Comparison of ENCODE assay signal across 22 mouse cellular contexts in the genomic region with DNA sequence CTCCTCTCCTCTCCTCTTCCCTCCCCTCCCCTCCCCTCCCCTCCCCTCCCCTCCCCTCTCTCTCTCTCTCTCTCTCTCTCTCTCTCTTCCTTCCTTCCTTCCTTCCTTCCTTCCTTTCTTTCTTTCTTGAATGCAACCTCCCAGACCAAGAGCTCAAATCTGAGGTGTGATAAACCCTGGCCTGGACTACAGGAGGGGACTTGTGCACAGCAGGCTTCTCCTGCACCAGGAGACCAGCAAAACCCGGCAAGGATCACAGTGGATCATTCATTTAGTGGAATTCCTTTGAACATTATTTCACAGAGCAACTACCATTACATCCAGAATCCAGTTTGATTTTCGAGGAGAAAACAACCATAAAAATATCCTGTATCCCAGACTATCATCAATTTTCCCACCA. TPM values are rescaled to one million over a fixed set of nuclear protein-coding genes. Genes with fewer than 3 reads are reported as not detected.
DNase-seq lines count a peak whose midpoint lies in the region; ATAC-seq lines count a peak whose summit lies in the region.
"Not testable (repeated sequence)": the region's sequence is repeated elsewhere in the genome, so short reads cannot be mapped to it uniquely, and the experiment has no call there.
"Had no signal": no experiment of that assay in that cellular context is flagged by ENCODE, and none has a peak within 500 bp of the region (broad histone marks: within the 10 kb centered on the region; RNA-seq: fewer than 3 reads in every experiment).

No protein-coding gene starts in this region.

- not testable (repeated sequence) for H3K4me2 ChIP-seq in forebrain, embryonic 14.5 days (ENCODE audit: low read length); hindbrain, embryonic 11.5 days (replicated peaks; ENCODE audit: low read depth, low read length); neural tube, embryonic 11.5 days (ENCODE audit: low read depth)

- not testable (repeated sequence) for H3K27me3 ChIP-seq in forebrain, embryonic 14.5 days (replicated peaks; ENCODE audit: control insufficient read depth, insufficient read depth, low read length); hindbrain, embryonic 11.5 days (ENCODE audit: control insufficient read depth, insufficient read depth, low read length); neural tube, embryonic 11.5 days (ENCODE audit: control insufficient read depth, insufficient read depth, low read length)

- DNase-seq in CD4-positive, CD25-positive, alpha-beta regulatory T cell, adult 2 months (ENCODE audit: low read depth, low spot score), result peak; percentile 4
- peak; percentile 46 for DNase-seq in forebrain, embryonic 14.5 days (ENCODE audit: low spot score)
- peak; percentile 23 for DNase-seq in hindbrain, embryonic 11.5 days (ENCODE audit: low spot score)
- DNase-seq in kidney, postnatal 14 days, result peak; percentile 5
- peak; percentile 21 for DNase-seq in neural tube, embryonic 11.5 days (ENCODE audit: low spot score)
- peak; percentile 22 for DNase-seq in thymus, postnatal 4 days

- not testable (repeated sequence) for H3K4me1 ChIP-seq in forebrain, embryonic 14.5 days (ENCODE audit: control insufficient read depth, insufficient read depth, low read length); hindbrain, embryonic 11.5 days (replicated peaks; ENCODE audit: control insufficient read depth, insufficient read depth, low read length); neural tube, embryonic 11.5 days (ENCODE audit: control insufficient read depth, insufficient read depth, low read length)

- H3K4me3 ChIP-seq in forebrain, embryonic 14.5 days (ENCODE audit: low read depth, low read length); hindbrain, embryonic 11.5 days (ENCODE audit: low read depth, low read length); neural tube, embryonic 11.5 days (ENCODE audit: low read depth, low read length): not testable (repeated sequence)

- not testable (repeated sequence) for H3K36me3 ChIP-seq in forebrain, embryonic 14.5 days (ENCODE audit: control insufficient read depth, insufficient read depth, low read length); hindbrain, embryonic 11.5 days (ENCODE audit: control insufficient read depth, insufficient read depth, low read length); neural tube, embryonic 11.5 days (ENCODE audit: control insufficient read depth, insufficient read depth, low read length)

- WGBS in forebrain, embryonic 14.5 days, result 84% methylated on average over 2 of the region's 2 CpGs
- 64% methylated on average over 2 of the region's 2 CpGs for WGBS in hindbrain, embryonic 11.5 days
- WGBS in neural tube, embryonic 11.5 days, result 72% methylated on average over 2 of the region's 2 CpGs

- not testable (repeated sequence) for H3K9ac ChIP-seq in forebrain, embryonic 14.5 days (ENCODE audit: low read length); hindbrain, embryonic 11.5 days (ENCODE audit: low read depth, low read length); neural tube, embryonic 11.5 days (ENCODE audit: low read length)

- peak; percentile 93 for ATAC-seq in common myeloid progenitor, adult 5-6 weeks (replicated peaks; ENCODE audit: low read depth, poor library complexity, severe bottlenecking)
- not testable (repeated sequence) for ATAC-seq in forebrain, embryonic 14.5 days; hindbrain, embryonic 11.5 days (ENCODE audit: low FRiP score); neural tube, embryonic 11.5 days (ENCODE audit: insufficient read depth, low FRiP score, low TSS enrichment)
- peak; percentile 87 for ATAC-seq in megakaryocyte, adult 5-6 weeks (ENCODE audit: poor library complexity, severe bottlenecking)

- H3K27ac ChIP-seq in forebrain, embryonic 14.5 days (ENCODE audit: low read depth, low read length); hindbrain, embryonic 11.5 days (ENCODE audit: low read depth, low read length); neural tube, embryonic 11.5 days (ENCODE audit: low read depth, low read length): not testable (repeated sequence)

- H3K9me3 ChIP-seq in forebrain, embryonic 14.5 days (replicated peaks; ENCODE audit: control insufficient read depth, low read length); hindbrain, embryonic 11.5 days (ENCODE audit: control insufficient read depth, low read length); neural tube, embryonic 11.5 days (ENCODE audit: control insufficient read depth, low read length): not testable (repeated sequence)

RNA-seq across cellular contexts. Expression of gene Glipr1l1, which starts 8.0 kb away (rescaled TPM):
- total RNA-seq in common myeloid progenitor, adult 5-6 weeks (2017), result not detected in 2 replicates
- not detected in 2 replicates for polyA plus RNA-seq in forebrain, embryonic 14.5 days (2014; fragmentation: Nextera tagmentation; extraction: Ambion mirVana)
- 0.28 TPM in 1 of 2 replicates, not detected in the other for polyA plus RNA-seq in hindbrain, embryonic 11.5 days (2014; fragmentation: Nextera tagmentation; extraction: Ambion mirVana)
- total RNA-seq in megakaryocyte, adult 5-6 weeks (2015), result not detected in 2 replicates
- total RNA-seq in megakaryocyte, adult 5-6 weeks (2017), result not detected in 2 replicates
- polyA plus RNA-seq in neural tube, embryonic 11.5 days (2014; fragmentation: Nextera tagmentation; extraction: Ambion mirVana), result not detected in 2 replicates
- total RNA-seq: adrenal gland, adult 8-10 months; gastrocnemius, adult 18-20 months; heart, postnatal 36 days; layer of hippocampus, adult 8-10 months; left cerebral cortex, adult 18-20 months had no signal
- polyA plus RNA-seq: forebrain, embryonic 13.5 days; gonadal fat pad, adult 2 months; heart, embryonic 12.5 days; intestine, embryonic 14.5 days; kidney, embryonic 15.5 days; limb, embryonic 12.5 days; liver, embryonic 13.5 days; lung, embryonic 16.5 days; midbrain, embryonic 12.5 days had no signal

RNA-seq across cellular contexts. Expression of gene Glipr1l2, which starts 31.2 kb away (rescaled TPM):
- not detected in 2 replicates for total RNA-seq in common myeloid progenitor, adult 5-6 weeks (2017)
- not detected in 2 replicates for polyA plus RNA-seq in forebrain, embryonic 14.5 days (2014; fragmentation: Nextera tagmentation; extraction: Ambion mirVana)
- polyA plus RNA-seq in hindbrain, embryonic 11.5 days (2014; fragmentation: Nextera tagmentation; extraction: Ambion mirVana), result not detected in 2 replicates
- total RNA-seq in megakaryocyte, adult 5-6 weeks (2015), result not detected in 2 replicates
- total RNA-seq in megakaryocyte, adult 5-6 weeks (2017), result not detected in 2 replicates
- polyA plus RNA-seq in neural tube, embryonic 11.5 days (2014; fragmentation: Nextera tagmentation; extraction: Ambion mirVana), result not detected in 2 replicates
- total RNA-seq: adrenal gland, adult 8-10 months; gastrocnemius, adult 18-20 months; heart, postnatal 36 days; layer of hippocampus, adult 8-10 months; left cerebral cortex, adult 18-20 months had no signal
- polyA plus RNA-seq: forebrain, embryonic 13.5 days; gonadal fat pad, adult 2 months; heart, embryonic 12.5 days; intestine, embryonic 14.5 days; kidney, embryonic 15.5 days; limb, embryonic 12.5 days; liver, embryonic 13.5 days; lung, embryonic 16.5 days; midbrain, embryonic 12.5 days had no signal

RNA-seq across cellular contexts. Expression of gene Glipr1, which starts 49.5 kb away (rescaled TPM):
- 278 and 338 TPM in 2 replicates for total RNA-seq in common myeloid progenitor, adult 5-6 weeks (2017)
- 0.25 and 0.88 TPM in 2 replicates for polyA plus RNA-seq in forebrain, embryonic 14.5 days (2014; fragmentation: Nextera tagmentation; extraction: Ambion mirVana)
- polyA plus RNA-seq in hindbrain, embryonic 11.5 days (2014; fragmentation: Nextera tagmentation; extraction: Ambion mirVana), result 0.86 and 1.2 TPM in 2 replicates
- 703 and 727 TPM in 2 replicates for total RNA-seq in megakaryocyte, adult 5-6 weeks (2015)
- total RNA-seq in megakaryocyte, adult 5-6 weeks (2017), result 548 and 598 TPM in 2 replicates
- 1.3 and 1.4 TPM in 2 replicates for polyA plus RNA-seq in neural tube, embryonic 11.5 days (2014; fragmentation: Nextera tagmentation; extraction: Ambion mirVana)
